Mouse (Mus musculus) frontal cortex, postnatal 10 days (tissue): ENCODE results near the gene Pla2g7.

ENCODE experiments used
- DNase-seq, 2 experiments: peaks; one replicate each; pipeline ENCODE4 v3.0.0; 2022; ENCODE audit warnings: low spot score in 2 of 2, mixed read lengths in 1 of 2

The Pla2g7 gene

DNA sequence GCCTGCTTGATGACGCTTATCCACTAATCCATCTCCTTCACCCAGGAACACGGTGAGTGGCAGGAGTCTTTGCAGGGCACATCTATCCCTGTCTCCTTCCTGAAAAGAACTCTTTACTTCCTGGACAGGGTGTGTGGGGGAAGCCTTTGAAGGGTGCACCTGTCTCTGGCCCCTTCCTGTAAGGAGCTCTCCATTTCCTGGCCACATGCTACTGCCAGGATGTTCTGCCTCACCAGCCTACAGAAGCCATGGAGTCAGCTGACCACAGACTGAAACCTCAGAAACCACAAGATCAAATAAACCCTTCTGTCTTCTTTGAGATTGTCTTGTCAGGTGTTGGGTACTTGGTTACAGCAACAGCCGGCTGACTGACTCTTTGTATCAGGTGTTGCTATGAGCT is 77.2 kb downstream of the Pla2g7 start:
- DNase-seq = no peak

GRCm38 (mm10) chr17:43646925-43647324 is 79.0 kb downstream of the Pla2g7 start:
- no peak for DNase-seq

DNA sequence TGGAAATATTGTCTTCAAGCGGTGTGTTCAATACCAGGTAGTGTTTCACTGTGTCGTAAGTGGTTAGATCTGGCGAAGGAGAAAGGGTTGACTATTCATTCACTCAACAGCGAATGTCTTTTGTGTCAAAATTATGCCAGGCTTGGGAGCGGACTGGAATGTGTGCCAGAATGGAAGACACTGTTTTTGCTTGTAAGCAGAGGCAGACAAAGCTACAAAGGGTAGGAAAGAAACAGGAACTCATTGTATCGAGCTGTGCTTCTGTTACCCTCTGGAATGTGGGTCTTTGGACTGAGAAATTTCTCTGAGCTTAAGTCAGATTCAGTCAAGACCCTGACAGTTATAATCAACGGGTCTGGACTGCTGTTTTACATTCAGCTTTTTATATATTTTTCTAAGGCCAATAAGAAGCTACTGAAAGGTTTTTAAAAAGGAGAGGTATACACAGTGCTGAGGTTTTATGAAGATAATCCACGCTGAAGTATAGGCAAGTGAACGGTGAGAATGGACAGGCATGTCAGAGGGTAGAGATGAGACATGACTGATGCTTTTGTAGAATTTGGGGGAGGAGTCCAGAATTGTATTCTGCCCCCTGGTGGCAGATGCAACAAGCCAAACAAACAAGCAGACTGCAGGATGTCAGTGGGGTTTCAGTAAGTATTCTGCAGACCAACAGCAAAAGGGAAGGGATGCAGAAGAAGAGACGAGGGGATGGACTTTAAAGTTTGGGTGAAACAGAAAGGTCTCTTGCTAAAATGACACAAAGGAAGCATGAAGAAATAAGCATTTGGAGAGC is 81.9 kb downstream of the Pla2g7 start:
- no peak for DNase-seq

GRCm38 (mm10) chr17:43651314-43652046 is 83.6 kb downstream of the Pla2g7 start:
- no peak for DNase-seq
